Mouse (Mus musculus) bone marrow macrophage, adult 2 months (primary cell): ENCODE results near the gene Csnk1g2.

Experiments
- CTCF ChIP-seq: IDR thresholded peaks from 2 replicates; pipeline ENCODE4 v1.5.1; 2012; ENCODE audit warnings: low read depth, mild to moderate bottlenecking, low read length, moderate library complexity
- POLR2A ChIP-seq: IDR thresholded peaks from 2 replicates; pipeline ENCODE4 v1.6.1; 2012; ENCODE audit warnings: mild to moderate bottlenecking, low read depth, low read length, borderline replicate concordance

- TF ChIP-seq POLR2A (no peak), CTCF (no peak)
Measured at GRCm38 (mm10) chr10:80620365-80620764, 2.3 kb upstream of the Csnk1g2 start.
